Mouse (Mus musculus): ENCODE measurements around the gene Tnfaip8l3. TPM values are rescaled to one million over a fixed set of nuclear protein-coding genes. Genes with fewer than 3 reads are reported as not detected.

Gene Tnfaip8l3
- total RNA-seq (2017), result not detected in 2 replicates

GRCm38 (mm10) chr9:54068032-54068649 is at the start of gene Tnfaip8l3:
TSS of gene Tnfaip8l3 (minus strand) at chr9:54068388.
- no peak for ATAC-seq (ENCODE audit: extremely low read depth, insufficient number of reproducible peaks, low FRiP score, poor library complexity, severe bottlenecking)

DNA sequence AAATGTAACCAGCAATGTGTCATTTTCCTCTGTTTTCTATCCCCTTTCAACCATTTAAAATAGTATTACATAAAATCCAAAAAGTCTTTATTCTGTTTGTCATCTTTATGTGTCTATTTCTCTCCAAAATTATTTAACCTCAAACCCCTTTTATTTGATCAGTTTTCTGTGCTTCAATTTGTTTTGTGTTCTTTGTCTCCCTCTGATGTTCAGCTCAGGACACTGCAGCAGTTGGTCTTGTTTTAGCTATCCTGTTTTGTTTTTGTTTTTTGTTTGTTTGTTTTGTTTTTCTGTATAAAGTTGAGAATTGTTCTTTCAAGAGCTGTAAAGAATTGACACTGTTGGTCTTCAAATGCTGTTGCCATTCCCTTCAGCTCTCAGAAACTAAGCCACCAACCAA is 44.5 kb upstream of the Tnfaip8l3 start:
- ATAC-seq (ENCODE audit: extremely low read depth, insufficient number of reproducible peaks, low FRiP score, poor library complexity, severe bottlenecking), result no peak

- no peak for ATAC-seq (ENCODE audit: extremely low read depth, insufficient number of reproducible peaks, low FRiP score, poor library complexity, severe bottlenecking)
These were observed 30.4 kb upstream of the Tnfaip8l3 start for GRCm38 (mm10) chr9:54098636-54099035.

DNA sequence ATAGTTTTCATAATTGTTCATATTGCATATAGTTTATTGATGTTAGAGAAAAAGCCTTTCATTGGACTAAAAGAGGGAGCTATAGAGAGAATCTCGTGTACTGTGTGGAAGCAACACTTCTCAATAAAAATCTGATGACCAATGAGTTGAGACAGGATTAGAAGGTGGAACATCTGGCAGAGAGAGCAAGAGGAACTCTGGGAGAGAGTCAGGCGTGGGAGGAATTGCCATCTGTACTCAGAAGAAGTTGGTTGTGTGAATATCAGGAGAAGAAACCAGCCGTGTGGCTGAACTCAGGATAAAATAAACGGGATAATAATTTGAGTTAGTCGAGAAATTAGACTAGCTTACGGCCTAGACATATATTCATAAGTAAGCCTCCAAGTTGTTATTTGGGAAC is 28.9 kb upstream of the Tnfaip8l3 start:
- ATAC-seq (ENCODE audit: extremely low read depth, insufficient number of reproducible peaks, low FRiP score, poor library complexity, severe bottlenecking), result no peak

DNA sequence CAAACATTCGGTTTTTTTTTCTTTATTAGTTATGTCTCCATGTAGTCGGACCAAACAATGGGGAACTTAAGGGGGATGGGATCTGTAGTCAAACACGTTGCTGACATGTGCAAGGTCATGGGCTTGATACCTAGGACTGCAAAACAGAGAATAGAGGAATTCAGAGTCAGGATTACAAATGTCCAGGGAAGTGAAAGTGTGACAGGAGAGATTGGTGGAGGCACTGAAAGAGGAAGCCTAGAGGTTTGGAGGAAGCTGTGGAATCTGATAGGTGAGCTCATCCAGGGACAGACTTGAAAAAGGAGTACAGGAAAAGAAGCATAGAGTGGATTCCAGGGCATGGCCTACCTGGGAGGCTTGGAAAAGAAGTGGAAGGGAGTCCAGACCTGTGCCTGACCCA is 16.1 kb upstream of the Tnfaip8l3 start:
- ATAC-seq (ENCODE audit: extremely low read depth, insufficient number of reproducible peaks, low FRiP score, poor library complexity, severe bottlenecking), result no peak

DNA sequence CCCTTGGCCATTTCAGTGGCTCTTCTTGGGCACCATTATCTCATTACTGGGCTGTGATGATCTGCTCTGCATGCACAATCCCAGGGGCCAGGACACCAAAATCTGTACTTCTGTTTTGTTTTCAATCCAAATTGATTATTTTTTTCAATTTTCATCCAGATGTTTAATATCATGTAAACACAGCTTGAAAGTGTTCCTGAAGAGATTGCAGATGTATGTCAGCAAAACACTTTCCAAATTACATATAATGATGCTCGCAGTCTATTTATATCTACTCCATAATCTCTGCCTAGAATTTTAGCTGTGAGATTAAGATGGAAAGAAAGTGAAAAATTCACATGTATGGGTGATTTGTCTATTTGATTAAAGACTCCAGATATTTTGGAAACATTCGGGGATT is 9.6 kb upstream of the Tnfaip8l3 start:
- no peak for ATAC-seq (ENCODE audit: extremely low read depth, insufficient number of reproducible peaks, low FRiP score, poor library complexity, severe bottlenecking)

DNA sequence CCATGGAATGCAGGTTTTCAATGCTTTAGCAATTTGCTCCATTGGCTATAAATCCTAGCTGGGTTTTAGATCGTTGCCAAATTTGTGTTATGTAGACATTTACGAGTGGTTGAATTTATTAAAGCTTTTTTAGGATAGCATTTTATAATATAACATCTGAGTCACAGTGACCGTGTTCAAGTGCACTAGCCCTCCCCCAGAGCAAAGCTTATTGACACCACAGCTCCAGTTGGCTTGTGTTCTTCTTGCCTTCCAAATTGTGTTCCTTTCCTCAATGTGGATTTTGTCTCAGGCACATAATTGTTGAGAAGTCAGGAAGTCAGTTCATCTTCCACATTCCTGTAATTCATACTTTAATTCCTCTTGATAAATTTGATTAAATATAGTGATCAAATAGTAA is 6.7 kb upstream of the Tnfaip8l3 start:
- ATAC-seq (ENCODE audit: extremely low read depth, insufficient number of reproducible peaks, low FRiP score, poor library complexity, severe bottlenecking), result no peak

- ATAC-seq (ENCODE audit: extremely low read depth, insufficient number of reproducible peaks, low FRiP score, poor library complexity, severe bottlenecking), result no peak
These were observed 5.5 kb upstream of the Tnfaip8l3 start for GRCm38 (mm10) chr9:54073688-54074087.

DNA sequence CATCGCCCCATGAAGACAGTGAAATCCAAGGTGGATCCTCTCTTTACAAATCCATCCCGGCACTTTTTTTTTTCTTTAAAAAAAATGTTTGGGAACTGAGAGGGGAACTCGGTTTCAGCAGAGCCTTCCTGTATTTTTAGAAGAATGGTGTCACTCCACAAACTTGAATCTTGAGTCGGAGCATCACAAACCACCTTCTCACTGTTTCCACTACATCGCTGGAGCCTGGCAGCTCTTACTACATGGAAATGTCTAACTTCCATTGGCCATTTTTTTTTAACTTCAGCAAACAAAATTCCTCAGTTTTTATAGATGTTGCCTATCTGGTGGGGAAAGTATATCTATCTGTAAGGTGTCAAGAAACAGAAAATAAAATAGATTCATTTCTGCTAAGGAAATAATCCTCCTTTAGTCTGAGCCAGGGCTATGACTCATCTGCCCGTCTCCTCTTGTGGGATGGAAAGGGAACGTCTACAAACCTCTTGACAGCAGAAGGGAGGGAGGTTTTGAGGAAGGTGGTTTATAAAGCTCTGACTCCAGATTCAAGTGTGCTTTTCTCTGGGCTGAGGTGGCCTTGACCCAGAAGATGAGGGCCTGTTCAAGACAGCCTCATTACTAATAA is 3.4 kb upstream of the Tnfaip8l3 start:
- no peak for ATAC-seq (ENCODE audit: extremely low read depth, insufficient number of reproducible peaks, low FRiP score, poor library complexity, severe bottlenecking)

- ATAC-seq (ENCODE audit: extremely low read depth, insufficient number of reproducible peaks, low FRiP score, poor library complexity, severe bottlenecking), result no peak
These were observed 1.0 kb upstream of the Tnfaip8l3 start for GRCm38 (mm10) chr9:54069204-54069603.

GRCm38 (mm10) chr9:54068777-54069176 is 589 bp upstream of the Tnfaip8l3 start:
- no peak for ATAC-seq (ENCODE audit: extremely low read depth, insufficient number of reproducible peaks, low FRiP score, poor library complexity, severe bottlenecking)

- no peak for ATAC-seq (ENCODE audit: extremely low read depth, insufficient number of reproducible peaks, low FRiP score, poor library complexity, severe bottlenecking)
These were observed 551 bp downstream of the Tnfaip8l3 start for GRCm38 (mm10) chr9:54067642-54068031.

- no peak for ATAC-seq (ENCODE audit: extremely low read depth, insufficient number of reproducible peaks, low FRiP score, poor library complexity, severe bottlenecking)
These were observed 3.4 kb downstream of the Tnfaip8l3 start for GRCm38 (mm10) chr9:54064836-54065235.

- ATAC-seq (ENCODE audit: extremely low read depth, insufficient number of reproducible peaks, low FRiP score, poor library complexity, severe bottlenecking), result no peak
These were observed 4.5 kb downstream of the Tnfaip8l3 start for GRCm38 (mm10) chr9:54063655-54064054.

DNA sequence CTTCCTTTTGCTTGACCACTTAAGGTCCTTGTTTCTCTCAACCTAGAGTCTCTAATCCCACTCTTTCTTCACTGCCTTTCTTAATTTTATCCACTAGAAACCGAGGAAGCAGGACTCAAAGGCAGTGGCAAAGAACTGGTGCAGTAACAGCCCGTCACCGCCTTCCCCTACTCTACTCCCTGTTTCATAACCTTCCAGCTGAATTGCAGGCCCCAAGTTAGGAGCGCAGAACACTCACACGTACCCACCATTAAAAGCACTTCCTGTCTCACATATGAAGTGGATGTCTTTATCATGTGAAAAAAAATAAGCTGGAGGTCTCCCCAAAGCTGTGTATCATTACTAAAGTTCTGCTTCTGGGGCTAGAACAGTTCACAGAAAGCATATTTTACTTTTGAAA is 6.5 kb downstream of the Tnfaip8l3 start:
- ATAC-seq (ENCODE audit: extremely low read depth, insufficient number of reproducible peaks, low FRiP score, poor library complexity, severe bottlenecking), result no peak

- no peak for ATAC-seq (ENCODE audit: extremely low read depth, insufficient number of reproducible peaks, low FRiP score, poor library complexity, severe bottlenecking)
These were observed 16.7 kb downstream of the Tnfaip8l3 start for GRCm38 (mm10) chr9:54051298-54052068.

- ATAC-seq (ENCODE audit: extremely low read depth, insufficient number of reproducible peaks, low FRiP score, poor library complexity, severe bottlenecking), result no peak
These were observed 19.2 kb downstream of the Tnfaip8l3 start for GRCm38 (mm10) chr9:54048978-54049377.

- no peak for ATAC-seq (ENCODE audit: extremely low read depth, insufficient number of reproducible peaks, low FRiP score, poor library complexity, severe bottlenecking)
These were observed 25.1 kb downstream of the Tnfaip8l3 start for GRCm38 (mm10) chr9:54043067-54043466.

DNA sequence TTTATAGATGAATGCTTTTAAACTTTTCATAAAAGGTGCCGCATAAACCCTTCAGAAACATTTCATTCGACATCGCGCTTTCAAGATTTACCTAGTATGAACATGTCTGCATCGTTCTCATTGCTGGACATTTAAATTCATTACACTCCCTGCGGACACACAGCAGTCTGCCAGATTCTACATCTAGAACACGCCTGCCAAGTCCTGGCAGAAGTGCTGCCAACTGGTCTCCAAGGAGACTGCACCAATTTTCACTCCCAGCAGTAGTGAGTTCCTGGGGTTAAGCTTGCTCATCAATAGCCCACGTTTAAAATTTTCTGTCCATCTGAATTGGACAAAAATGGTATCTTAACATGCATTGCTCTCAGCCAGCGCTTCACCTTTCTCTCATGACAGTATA is 30.5 kb downstream of the Tnfaip8l3 start:
- no peak for ATAC-seq (ENCODE audit: extremely low read depth, insufficient number of reproducible peaks, low FRiP score, poor library complexity, severe bottlenecking)

DNA sequence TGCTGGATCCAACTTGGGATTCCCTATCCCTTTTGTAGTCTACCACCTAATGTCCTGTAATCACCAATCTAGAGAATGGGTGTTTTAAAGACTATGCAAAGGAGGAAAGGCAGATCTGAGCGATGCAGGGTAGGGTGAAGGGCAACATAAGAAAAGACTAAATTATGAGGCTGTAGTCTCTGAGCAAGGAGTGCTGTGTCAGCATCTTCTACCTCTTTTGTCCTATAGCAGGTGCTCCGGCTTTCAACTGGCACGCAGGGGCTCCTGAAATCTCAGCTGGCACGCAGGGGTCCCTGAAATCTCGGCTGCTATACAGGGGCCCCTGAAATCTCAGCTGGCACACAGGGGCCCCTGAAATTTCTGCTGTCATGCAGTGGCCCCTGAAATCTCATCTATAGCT is 33.5 kb downstream of the Tnfaip8l3 start:
- ATAC-seq (ENCODE audit: extremely low read depth, insufficient number of reproducible peaks, low FRiP score, poor library complexity, severe bottlenecking), result no peak

Data from neutrophil, adult 5-6 weeks (primary cell).